Mouse (Mus musculus): Measurements from ENCODE around the gene Mex3a. TPM values are rescaled to one million over a fixed set of nuclear protein-coding genes. Genes with fewer than 3 reads are reported as not detected.

Gene Mex3a
- polyA plus RNA-seq, 1 experiment from 2014 or later: 32.9 TPM

GRCm38 (mm10) chr3:88509692-88510420, 22.3 kb upstream of the Mex3a start, which contains the start of gene Lmna:
Gene Lmna, minus strand, starts transcription at chr3:88509956.
- Histone ChIP-seq H3K27me3 (no peaks in the 10 kb centered on the region), H3K4me3 (peak within 1 kb of the TSS; percentile 40), H3K27ac (peak within 1 kb of the TSS; percentile 94), H3K4me1 (peaks cover 80% of the 10 kb centered on the region), H3K4me2 (replicated peaks) (peak within 1 kb of the TSS; percentile 62), H3K9me3 (no peaks in the 10 kb centered on the region), H3K36me3 (no peaks in the 10 kb centered on the region), H3K9ac (peak within 1 kb of the TSS; percentile 59)
- ATAC-seq (ENCODE audit: low FRiP score, low read depth): peak; percentile 92
- 1% methylated on average over 31 of the region's 31 CpGs for WGBS

GRCm38 (mm10) chr3:88510421-88511289, 21.5 kb upstream of the Mex3a start:
- no peaks in the 10 kb centered on the region for H3K9me3 ChIP-seq
- peaks cover 74% of the 10 kb centered on the region for H3K4me1 ChIP-seq
- peak overlapping the region; percentile 62 for H3K4me2 ChIP-seq (replicated peaks)
- H3K4me3 ChIP-seq: peak overlapping the region; percentile 40
- WGBS: 43% methylated on average over 13 of the region's 13 CpGs
- H3K27ac ChIP-seq: peak overlapping the region; percentile 94
- no peaks in the 10 kb centered on the region for H3K27me3 ChIP-seq
- peak overlapping the region; percentile 59 for H3K9ac ChIP-seq
- H3K36me3 ChIP-seq: no peaks in the 10 kb centered on the region
- ATAC-seq (ENCODE audit: low FRiP score, low read depth): no peak

GRCm38 (mm10) chr3:88511559-88511958, 20.6 kb upstream of the Mex3a start:
- no peak overlapping the region for H3K4me3 ChIP-seq
- H3K27me3 ChIP-seq: no peaks in the 10 kb centered on the region
- WGBS: 49% methylated on average over 4 of the region's 4 CpGs
- H3K36me3 ChIP-seq: no peaks in the 10 kb centered on the region
- no peak for ATAC-seq (ENCODE audit: low FRiP score, low read depth)
- no peak overlapping the region for H3K9ac ChIP-seq
- H3K4me2 ChIP-seq (replicated peaks): no peak overlapping the region
- H3K9me3 ChIP-seq: no peaks in the 10 kb centered on the region
- H3K27ac ChIP-seq: peak overlapping the region; percentile 84
- H3K4me1 ChIP-seq: peaks cover 67% of the 10 kb centered on the region

DNA sequence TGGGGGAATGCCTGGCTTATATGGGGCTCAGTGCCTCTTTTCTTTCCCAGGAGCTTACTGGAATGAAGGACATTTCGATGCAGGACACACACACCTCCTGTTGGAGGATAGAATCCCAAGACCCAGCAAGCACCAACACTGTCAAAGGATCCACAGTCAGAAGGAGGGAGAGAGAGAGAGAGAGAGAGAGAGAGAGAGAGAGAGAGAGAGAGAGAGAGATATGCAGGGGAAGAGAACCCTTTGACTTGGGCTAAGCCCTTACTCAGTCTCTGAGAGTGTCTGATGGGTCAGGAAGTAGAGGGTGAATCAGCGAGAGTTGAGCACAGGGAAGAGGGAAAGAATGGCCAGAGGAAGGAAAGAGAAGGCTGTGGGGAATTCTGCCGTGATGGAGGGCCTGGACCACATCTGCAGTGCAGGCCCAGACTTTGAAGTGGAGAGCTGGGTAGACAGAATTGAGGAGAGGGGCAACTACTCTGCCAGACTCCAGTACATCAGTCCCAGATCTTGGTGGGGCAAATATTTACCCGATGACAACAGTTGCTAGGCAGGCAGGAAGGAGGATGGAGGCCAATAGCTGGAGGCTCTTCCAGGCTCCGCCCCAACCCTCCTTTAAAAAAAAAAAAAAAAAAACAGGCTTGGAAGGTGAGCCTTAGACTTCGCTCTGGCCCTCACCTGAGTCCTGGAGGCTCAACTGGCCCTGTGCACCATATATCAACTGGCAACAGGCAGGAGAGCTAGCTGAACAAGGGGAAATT, 19.9 kb upstream of the Mex3a start:
- Histone ChIP-seq H3K36me3 (no peaks in the 10 kb centered on the region), H3K4me3 (no peak overlapping the region), H3K9ac (0 out of 2 replicates have a peak overlapping the region, but pooled peaks have one; percentile 21), H3K27me3 (no peaks in the 10 kb centered on the region), H3K27ac (peak overlapping the region; percentile 84), H3K9me3 (no peaks in the 10 kb centered on the region), H3K4me1 (peaks cover 60% of the 10 kb centered on the region), H3K4me2 (replicated peaks) (peak overlapping the region; percentile 29)
- WGBS: 27% methylated on average over 6 of the region's 6 CpGs
- no peak for ATAC-seq (ENCODE audit: low FRiP score, low read depth)

- Histone ChIP-seq H3K9me3 (no peaks in the 10 kb centered on the region), H3K4me2 (replicated peaks) (peak overlapping the region; percentile 29), H3K27me3 (no peaks in the 10 kb centered on the region), H3K36me3 (no peaks in the 10 kb centered on the region), H3K4me1 (peaks cover 60% of the 10 kb centered on the region), H3K4me3 (no peak overlapping the region), H3K27ac (peak overlapping the region; percentile 84), H3K9ac (0 out of 2 replicates have a peak overlapping the region, but pooled peaks have one; percentile 21)
- ATAC-seq (ENCODE audit: low FRiP score, low read depth): 0 out of 2 replicates have a peak, but pooled peaks have one; percentile 16
- 35% methylated on average over 13 of the region's 15 CpGs for WGBS
Observed at GRCm38 (mm10) chr3:88512896-88513545, 19.2 kb upstream of the Mex3a start.

GRCm38 (mm10) chr3:88513546-88514115, 18.6 kb upstream of the Mex3a start:
- Histone ChIP-seq H3K4me1 (peaks cover 60% of the 10 kb centered on the region), H3K9ac (no peak overlapping the region), H3K9me3 (no peaks in the 10 kb centered on the region), H3K4me2 (replicated peaks) (no peak overlapping the region; the same call in 1 of the 2 replicates), H3K27ac (peak overlapping the region; percentile 84; the same call in 1 of the 2 replicates), H3K36me3 (no peaks in the 10 kb centered on the region), H3K4me3 (no peak overlapping the region), H3K27me3 (no peaks in the 10 kb centered on the region)
- no peak for ATAC-seq (ENCODE audit: low FRiP score, low read depth)
- 74% methylated on average over 7 of the region's 7 CpGs for WGBS

DNA sequence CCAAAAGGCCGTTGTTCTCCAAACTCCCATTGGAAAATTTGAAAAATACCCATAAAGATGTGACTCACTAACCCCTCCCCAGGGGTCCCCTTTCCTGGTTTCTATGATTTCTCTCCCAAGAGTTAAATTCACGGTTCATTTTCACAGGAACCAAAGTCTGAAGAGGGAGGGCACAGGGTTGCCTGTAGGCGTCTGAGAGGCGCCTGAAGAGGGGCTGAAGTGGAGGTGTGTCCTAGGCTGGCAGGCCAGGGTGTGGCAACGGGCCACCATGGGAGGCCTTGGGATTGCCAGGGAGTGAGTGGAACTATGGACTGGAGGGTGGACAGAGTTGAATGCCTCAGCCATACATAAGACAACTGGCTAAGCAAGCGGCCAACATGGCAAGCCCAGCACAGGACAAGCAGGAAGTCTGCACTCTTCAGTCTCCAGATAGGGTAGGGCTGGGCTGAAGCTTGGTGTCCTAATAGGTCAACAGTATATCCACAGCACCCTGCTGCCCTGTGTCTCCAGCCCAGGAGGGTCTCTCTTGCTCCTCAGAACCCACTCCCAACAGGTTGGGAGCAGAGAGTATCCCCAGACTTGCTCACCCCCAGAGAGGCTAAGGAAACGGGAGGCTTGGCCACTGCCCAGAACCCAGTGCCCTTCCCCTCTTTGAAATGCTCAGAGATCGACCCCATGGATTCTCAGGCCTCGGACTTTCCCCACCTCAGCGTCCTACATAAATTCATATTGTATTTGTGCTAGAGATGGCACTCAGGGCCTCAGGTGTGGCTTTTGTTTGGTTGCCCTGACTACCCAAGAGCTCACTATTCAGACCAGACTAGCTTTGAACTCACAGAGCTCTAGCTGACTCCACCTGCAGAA, 17.7 kb upstream of the Mex3a start:
- Histone ChIP-seq H3K36me3 (no peaks in the 10 kb centered on the region), H3K4me2 (replicated peaks) (no peak overlapping the region), H3K4me3 (no peak overlapping the region), H3K27ac (peak overlapping the region; percentile 84; the same call in 1 of the 2 replicates), H3K4me1 (peaks cover 56% of the 10 kb centered on the region), H3K27me3 (no peaks in the 10 kb centered on the region), H3K9me3 (no peaks in the 10 kb centered on the region), H3K9ac (no peak overlapping the region)
- WGBS: 76% methylated on average over 10 of the region's 10 CpGs
- no peak for ATAC-seq (ENCODE audit: low FRiP score, low read depth)

DNA sequence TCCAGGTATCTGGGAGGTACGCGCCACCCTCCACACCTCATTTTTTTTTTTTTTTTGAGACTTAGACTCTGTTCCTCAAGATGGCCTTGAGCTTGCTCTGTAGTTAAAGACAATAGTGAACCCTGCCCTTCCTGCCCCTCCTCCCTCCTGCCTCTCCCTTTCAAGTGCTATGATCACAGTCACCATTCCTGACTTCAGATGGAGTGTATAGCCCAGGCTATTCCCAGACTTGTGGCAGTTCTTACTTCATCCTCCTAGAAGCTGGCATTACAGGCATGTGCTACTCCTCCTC, 17.2 kb upstream of the Mex3a start:
- Histone ChIP-seq H3K9ac (no peak overlapping the region), H3K27me3 (no peaks in the 10 kb centered on the region), H3K4me1 (peaks cover 50% of the 10 kb centered on the region), H3K4me2 (replicated peaks) (no peak overlapping the region), H3K36me3 (no peaks in the 10 kb centered on the region), H3K9me3 (no peaks in the 10 kb centered on the region), H3K27ac (no peak overlapping the region), H3K4me3 (no peak overlapping the region)
- 97% methylated on average over 2 of the region's 2 CpGs for WGBS
- ATAC-seq (ENCODE audit: low FRiP score, low read depth): no peak

DNA sequence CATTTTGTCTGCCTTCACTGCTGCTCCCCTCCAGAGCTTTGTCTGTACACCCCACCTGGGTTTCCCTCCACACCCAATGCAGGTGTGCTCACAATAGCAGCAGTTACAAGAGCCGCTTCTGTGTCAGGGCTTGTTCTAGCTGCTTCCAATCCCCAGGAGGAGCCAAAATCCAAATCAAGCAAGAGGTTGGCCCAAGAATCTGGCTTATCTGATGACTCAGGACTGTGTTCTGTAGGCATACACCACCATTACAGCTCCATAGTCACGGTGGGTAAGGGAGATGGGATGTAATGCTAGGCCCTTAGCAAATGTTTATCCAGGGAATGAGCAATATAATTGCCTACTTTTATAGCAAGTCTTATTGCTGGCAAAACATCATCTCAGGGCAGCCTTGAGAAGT, 15.8 kb upstream of the Mex3a start:
- Histone ChIP-seq H3K27me3 (no peaks in the 10 kb centered on the region), H3K36me3 (no peaks in the 10 kb centered on the region), H3K27ac (no peak overlapping the region), H3K4me2 (replicated peaks) (no peak overlapping the region), H3K4me3 (no peak overlapping the region), H3K9me3 (no peaks in the 10 kb centered on the region), H3K9ac (no peak overlapping the region), H3K4me1 (peaks cover 38% of the 10 kb centered on the region)
- ATAC-seq (ENCODE audit: low FRiP score, low read depth): no peak
- 74% methylated on average over 2 of the region's 2 CpGs for WGBS

DNA sequence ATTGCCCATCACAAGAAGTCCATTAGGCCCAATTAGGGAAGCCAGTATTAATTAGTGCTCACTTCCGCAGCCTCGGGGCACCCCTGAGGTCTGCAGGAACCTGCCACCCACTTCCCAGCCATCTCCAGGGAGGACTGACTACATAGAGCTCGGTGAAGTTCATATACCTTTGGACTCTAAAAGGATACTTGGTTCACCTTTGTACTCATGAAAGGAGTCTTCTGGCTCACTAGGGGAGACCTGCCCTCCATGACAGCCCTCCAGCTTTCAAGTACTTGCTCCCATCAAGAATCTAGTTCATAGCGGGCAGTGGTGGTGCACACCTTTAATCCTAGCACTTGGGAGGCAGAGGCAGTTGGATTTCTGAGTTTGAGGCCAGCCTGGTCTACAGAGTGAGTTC, 13.8 kb upstream of the Mex3a start:
- 68% methylated on average over 4 of the region's 4 CpGs for WGBS
- Histone ChIP-seq H3K9me3 (no peaks in the 10 kb centered on the region), H3K27ac (no peak overlapping the region), H3K36me3 (peaks cover 9% of the 10 kb centered on the region), H3K4me1 (peaks cover 18% of the 10 kb centered on the region), H3K4me2 (replicated peaks) (no peak overlapping the region), H3K9ac (no peak overlapping the region), H3K4me3 (no peak overlapping the region), H3K27me3 (no peaks in the 10 kb centered on the region)
- no peak for ATAC-seq (ENCODE audit: low FRiP score, low read depth)
